Mouse (Mus musculus) stomach, embryonic 16.5 days (tissue): Measurements from ENCODE around the gene Olfr49. TPM values are rescaled to one million over a fixed set of nuclear protein-coding genes. Genes with fewer than 3 reads are reported as not detected.
A peak's percentile ranks its signal among the peaks of the same experiment; 100 is the strongest.
"Not testable (repeated sequence)": the region's sequence is repeated elsewhere in the genome, so short reads cannot be mapped to it uniquely, and the experiment has no call there.

ENCODE experiments used
- ATAC-seq: fragments of 200-750 bp; cut with Nextera tagmentation; 2 replicates; pipeline ENCODE4 v1.8.0; 2017; ENCODE audit warnings: moderate number of reproducible peaks, moderate TSS enrichment; ENCODE audit not compliant: insufficient read depth, low FRiP score
- H3K27ac ChIP-seq: fragments of 300-500 bp; sonication (generic); 2 replicates; pipeline ENCODE4 v1.5.1; 2014; ENCODE audit warnings: low read length
- H3K27me3 ChIP-seq: fragments of 300-500 bp; sonication (generic); 2 replicates; pipeline ENCODE4 v1.6.1; 2014; ENCODE audit warnings: low read length, control low read depth, mixed read lengths; ENCODE audit not compliant: control insufficient read depth, insufficient read depth
- H3K36me3 ChIP-seq: fragments of 300-500 bp; sonication (generic); 2 replicates; pipeline ENCODE4 v1.6.1; 2014; ENCODE audit warnings: low read length; ENCODE audit not compliant: control insufficient read depth, insufficient read depth
- H3K4me1 ChIP-seq: fragments of 300-500 bp; sonication (generic); 2 replicates; pipeline ENCODE4 v1.6.1; 2014; ENCODE audit warnings: low read length, control low read depth, mixed read lengths; ENCODE audit not compliant: control insufficient read depth, insufficient read depth
- H3K4me2 ChIP-seq: fragments of 300-500 bp; sonication (generic); 2 replicates; pipeline ENCODE4 v1.6.1; 2014; ENCODE audit warnings: low read depth, low read length, mixed read lengths
- H3K4me3 ChIP-seq: fragments of 300-500 bp; sonication (generic); replicated peaks from 2 replicates; pipeline ENCODE4 v1.5.1; 2014; ENCODE audit warnings: mild to moderate bottlenecking, low read length
- H3K9ac ChIP-seq: fragments of 300-500 bp; sonication (generic); 2 replicates; pipeline ENCODE4 v1.6.1; 2014; ENCODE audit warnings: low read length
- H3K9me3 ChIP-seq: fragments of 300-500 bp; sonication (generic); replicated peaks from 2 replicates; pipeline ENCODE4 v1.6.1; 2016; ENCODE audit warnings: low read length, control low read depth; ENCODE audit not compliant: control insufficient read depth
- WGBS: fragments of 180-500 bp; shearing (Covaris S2); extraction: QIAGEN DNeasy Blood & Tissue Kit; methylation state at CpG from one replicate; pipeline ENCODE4 v1.1.7; 2014; 5-methylcytosine and 5-hydroxymethylcytosine counted together
- polyA plus RNA-seq: library from polyadenylated mRNA; unstranded; fragments of >200 nt; fragmentation: Nextera tagmentation; extraction: Ambion mirVana; gene quantifications from 2 replicates; pipeline ENCODE4 v1.2.1, GENCODE M21; 2015

Olfr49 gene
- polyA plus RNA-seq, 1 experiment from 2014 or later = not detected

- 84% methylated on average over 3 of the region's 4 CpGs for WGBS
- not testable (repeated sequence) for H3K27ac ChIP-seq, H3K4me2 ChIP-seq, H3K36me3 ChIP-seq, H3K4me3 ChIP-seq, H3K9ac ChIP-seq, H3K27me3 ChIP-seq, ATAC-seq, H3K9me3 ChIP-seq
- H3K4me1 ChIP-seq = peaks cover 42% of the 10 kb centered on the region
Observed at GRCm38 (mm10) chr14:54229849-54230248, 54.9 kb downstream of the Olfr49 start.

GRCm38 (mm10) chr14:54228933-54229713 is 55.6 kb downstream of the Olfr49 start:
- Histone ChIP-seq H3K4me3 (no peak overlapping the region), H3K27ac (no peak overlapping the region), H3K9me3 (no peaks in the 10 kb centered on the region), H3K27me3 (no peaks in the 10 kb centered on the region), H3K4me1 (peaks cover 44% of the 10 kb centered on the region), H3K36me3 (no peaks in the 10 kb centered on the region), H3K9ac (peak overlapping the region; percentile 44; the same call in 1 of the 2 replicates), H3K4me2 (peak overlapping the region; percentile 19; the same call in 1 of the 2 replicates)
- ATAC-seq = no peak
- WGBS = 31% methylated on average over 25 of the region's 25 CpGs

- H3K9ac ChIP-seq = peak overlapping the region; percentile 44
- peak overlapping the region; percentile 52; the same call in 1 of the 2 replicates for H3K4me2 ChIP-seq
- no peaks in the 10 kb centered on the region for H3K36me3 ChIP-seq
- 24% methylated on average over 7 of the region's 7 CpGs for WGBS
- no peak overlapping the region for H3K4me3 ChIP-seq
- ATAC-seq = no peak
- no peaks in the 10 kb centered on the region for H3K27me3 ChIP-seq
- no peak overlapping the region for H3K27ac ChIP-seq
- H3K4me1 ChIP-seq = peaks cover 39% of the 10 kb centered on the region
- H3K9me3 ChIP-seq = no peaks in the 10 kb centered on the region
Observed at GRCm38 (mm10) chr14:54228501-54228900, 56.2 kb downstream of the Olfr49 start.

Other genes starting within 250 kb of the Olfr49 start
- 391 and 448 TPM in 2 replicates for gene Dad1, start 30.8 kb downstream of the Olfr49 start, polyA plus RNA-seq
- 51.7 and 57.0 TPM in 2 replicates for gene Abhd4, start 30.8 kb downstream of the Olfr49 start, polyA plus RNA-seq
- gene Oxa1l, start 75.9 kb upstream of the Olfr49 start, polyA plus RNA-seq = 33.7 and 35.6 TPM in 2 replicates
- 19.0 and 23.0 TPM in 2 replicates for gene Slc7a7, start 132.8 kb upstream of the Olfr49 start, polyA plus RNA-seq
- 206 and 264 TPM in 2 replicates for gene Mrpl52, start 142.0 kb upstream of the Olfr49 start, polyA plus RNA-seq
- 120 and 126 TPM in 2 replicates for gene Mmp14, start 146.7 kb upstream of the Olfr49 start, polyA plus RNA-seq
- 39.6 and 40.3 TPM in 2 replicates for gene Lrp10, start 179.2 kb upstream of the Olfr49 start, polyA plus RNA-seq
- 1.5 TPM in 2 replicates for gene Rem2, start 191.2 kb upstream of the Olfr49 start, polyA plus RNA-seq
- gene Prmt5, start 232.6 kb upstream of the Olfr49 start, polyA plus RNA-seq = 66.5 and 71.1 TPM in 2 replicates